Mouse (Mus musculus) myocyte (in vitro differentiated cells): Measurements from ENCODE around the gene Timp3.

Source experiments
- REST ChIP-seq: IDR thresholded peaks from one replicate; pipeline ENCODE4 v1.6.1; 2011; ENCODE audit warnings: mild to moderate bottlenecking, control low read depth, moderate library complexity; ENCODE audit not compliant: insufficient read depth, insufficient read length
- USF1 ChIP-seq: IDR thresholded peaks from one replicate; pipeline ENCODE4 v1.6.1; 2011; ENCODE audit warnings: low read depth, mild to moderate bottlenecking, control low read depth, moderate library complexity

DNA sequence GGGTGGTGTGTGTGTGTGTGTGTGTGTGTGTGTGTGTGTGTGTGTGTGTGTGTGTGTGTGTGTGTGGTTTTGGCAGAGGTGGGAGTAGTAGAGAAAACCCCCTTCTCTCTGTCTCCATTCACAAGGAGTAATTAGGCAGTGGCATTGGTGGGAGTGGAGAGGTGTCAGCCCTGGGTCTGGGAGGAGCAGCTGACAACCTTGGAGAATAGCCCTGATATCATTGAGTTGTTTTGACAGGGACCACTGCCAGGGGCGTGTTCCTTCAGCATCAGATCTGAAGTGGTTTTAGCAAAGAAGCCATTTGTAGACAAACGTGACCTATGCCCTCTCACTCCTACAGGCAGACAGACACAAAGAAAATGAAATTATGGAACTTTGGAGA lies 3.3 kb downstream of the Timp3 start:
- TF ChIP-seq REST (no peak), USF1 (no peak)
